Mouse (Mus musculus): ENCODE results near the gene Popdc3. TPM values are rescaled to one million over a fixed set of nuclear protein-coding genes. Genes with fewer than 3 reads are reported as not detected.
A peak's percentile ranks its signal among the peaks of the same experiment; 100 is the strongest.
"Not testable (repeated sequence)": the region's sequence is repeated elsewhere in the genome, so short reads cannot be mapped to it uniquely, and the experiment has no call there.

The Popdc3 gene
- polyA plus RNA-seq (2012) = not detected in 2 replicates

DNA sequence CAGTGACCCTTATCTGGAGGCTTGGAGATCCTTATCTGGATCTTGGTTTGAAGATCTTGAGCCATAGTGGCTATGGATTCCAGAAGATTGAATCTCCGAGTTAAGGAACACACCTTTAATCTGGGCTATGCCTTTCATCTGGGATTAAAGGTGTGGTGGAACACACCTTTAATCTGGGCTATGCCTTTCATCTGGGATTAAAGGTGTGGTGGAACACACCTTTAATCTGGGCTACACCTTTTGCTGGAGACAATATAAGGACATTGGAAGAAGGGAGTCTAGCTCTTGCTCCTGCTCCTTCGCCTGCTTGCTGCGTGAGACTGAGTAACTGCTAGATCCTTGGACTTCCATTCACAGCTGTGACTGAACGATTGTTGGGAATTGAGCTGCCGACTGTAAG, at the start of gene Popdc3:
Gene Popdc3 (plus strand): TSS at position 301 of the 400 bp plus-strand sequence.
- not testable (repeated sequence) for H3K9me3 ChIP-seq (ENCODE audit: control insufficient read depth, low read length); H3K27me3 ChIP-seq (ENCODE audit: control insufficient read depth); H3K36me3 ChIP-seq (ENCODE audit: control insufficient read depth); H3K4me3 ChIP-seq (replicated peaks); H3K4me1 ChIP-seq (ENCODE audit: control insufficient read depth)

DNA sequence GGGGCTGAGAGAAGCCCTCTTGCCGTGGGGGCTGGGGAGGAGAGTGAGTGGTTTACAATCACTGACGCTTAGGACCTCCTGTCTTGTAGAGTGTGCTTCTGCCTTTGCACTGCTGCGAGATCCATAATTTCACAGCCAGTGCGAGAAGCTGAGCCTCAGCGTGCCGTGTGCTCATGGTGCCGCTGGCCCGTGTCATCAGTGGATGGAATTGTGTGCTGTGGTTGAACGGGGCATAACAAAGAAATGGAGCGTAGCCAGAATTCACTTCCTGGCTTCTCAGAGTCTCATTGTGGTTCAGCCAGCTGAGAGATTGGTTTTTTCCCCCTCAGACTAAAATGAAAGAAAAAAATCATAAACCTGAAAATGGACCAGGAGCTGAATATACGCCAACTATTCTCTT, 48.8 kb upstream of the Popdc3 start:
- H3K4me3 ChIP-seq (replicated peaks) = no peak overlapping the region
- peaks cover 20% of the 10 kb centered on the region for H3K4me1 ChIP-seq (ENCODE audit: control insufficient read depth)
- peaks cover 37% of the 10 kb centered on the region for H3K36me3 ChIP-seq (ENCODE audit: control insufficient read depth)
- H3K27me3 ChIP-seq (ENCODE audit: control insufficient read depth) = no peaks in the 10 kb centered on the region
- no peaks in the 10 kb centered on the region for H3K9me3 ChIP-seq (ENCODE audit: control insufficient read depth, low read length)
- TF ChIP-seq GATA1 (IDR thresholded peaks at IDR 0.05; ENCODE audit: low read length) (no peak), TAL1 (IDR thresholded peaks at IDR 0.05; ENCODE audit: low read length) (no peak)

- Histone ChIP-seq H3K36me3 (ENCODE audit: control insufficient read depth) (peaks cover 39% of the 10 kb centered on the region), H3K9me3 (ENCODE audit: control insufficient read depth, low read length) (no peaks in the 10 kb centered on the region), H3K4me3 (replicated peaks) (no peak overlapping the region), H3K27me3 (ENCODE audit: control insufficient read depth) (no peaks in the 10 kb centered on the region), H3K4me1 (ENCODE audit: control insufficient read depth) (peaks cover 20% of the 10 kb centered on the region)
- TF ChIP-seq GATA1 (IDR thresholded peaks at IDR 0.05; ENCODE audit: low read length) (no peak), TAL1 (IDR thresholded peaks at IDR 0.05; ENCODE audit: low read length) (peak; percentile 51; the same call in 2 of the 3 replicates)
These were observed 47.9 kb upstream of the Popdc3 start for GRCm38 (mm10) chr10:45130004-45130403.

DNA sequence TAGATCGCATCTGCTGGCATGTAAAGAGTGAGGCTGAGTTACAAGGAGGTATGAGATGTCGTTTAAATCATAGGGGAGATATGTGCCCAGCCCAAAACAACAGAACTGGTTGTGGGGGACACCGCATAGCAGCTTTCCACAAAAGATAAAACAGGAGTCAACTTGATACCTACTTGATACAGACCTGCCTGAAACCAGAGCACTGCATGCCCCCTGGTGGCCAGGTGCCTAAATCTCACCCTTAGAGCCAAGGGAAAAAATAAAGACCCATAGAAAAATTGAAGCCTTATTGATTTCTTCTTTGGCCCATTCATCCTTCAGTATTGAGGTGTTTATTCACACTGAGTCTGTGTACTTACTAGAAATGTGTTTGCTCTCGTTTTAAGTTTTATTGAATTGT, 45.5 kb upstream of the Popdc3 start:
- Histone ChIP-seq H3K4me1 (ENCODE audit: control insufficient read depth) (peaks cover 20% of the 10 kb centered on the region), H3K4me3 (replicated peaks) (no peak overlapping the region), H3K36me3 (ENCODE audit: control insufficient read depth) (peaks cover 26% of the 10 kb centered on the region), H3K27me3 (ENCODE audit: control insufficient read depth) (no peaks in the 10 kb centered on the region), H3K9me3 (ENCODE audit: control insufficient read depth, low read length) (no peaks in the 10 kb centered on the region)
- TF ChIP-seq GATA1 (IDR thresholded peaks at IDR 0.05; ENCODE audit: low read length) (no peak), TAL1 (IDR thresholded peaks at IDR 0.05; ENCODE audit: low read length) (no peak)

DNA sequence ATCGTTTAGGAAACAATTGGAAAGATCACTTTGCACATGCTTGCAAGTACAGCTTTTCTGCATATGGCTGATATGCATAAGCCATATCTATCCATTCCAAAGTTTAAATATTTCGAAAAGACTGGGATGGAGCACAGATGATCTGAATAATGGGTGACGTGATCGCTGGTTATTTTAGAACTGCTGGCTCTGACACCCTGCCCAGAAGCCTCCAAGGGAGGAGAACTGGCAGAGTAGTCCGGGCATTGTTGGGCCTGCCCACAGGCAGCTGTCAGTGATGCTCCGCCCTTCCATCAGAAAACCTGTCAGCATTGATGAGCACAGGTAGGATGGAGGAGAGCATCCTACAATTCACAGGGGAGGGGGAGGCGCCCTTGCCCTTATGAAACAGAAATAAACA, 41.1 kb upstream of the Popdc3 start:
- no peaks in the 10 kb centered on the region for H3K27me3 ChIP-seq (ENCODE audit: control insufficient read depth)
- no peak overlapping the region for H3K4me3 ChIP-seq (replicated peaks)
- peaks cover 12% of the 10 kb centered on the region for H3K36me3 ChIP-seq (ENCODE audit: control insufficient read depth)
- H3K4me1 ChIP-seq (ENCODE audit: control insufficient read depth) = peaks cover 2% of the 10 kb centered on the region; the same call in 1 of the 2 replicates
- H3K9me3 ChIP-seq (ENCODE audit: control insufficient read depth, low read length) = no peaks in the 10 kb centered on the region
- TF ChIP-seq GATA1 (IDR thresholded peaks at IDR 0.05; ENCODE audit: low read length) = no peak
- TF ChIP-seq TAL1 (IDR thresholded peaks at IDR 0.05; ENCODE audit: low read length) = no peak

- TF ChIP-seq TAL1 (IDR thresholded peaks at IDR 0.05; ENCODE audit: low read length) (no peak), GATA1 (IDR thresholded peaks at IDR 0.05; ENCODE audit: low read length) (no peak)
- Histone ChIP-seq H3K4me3 (replicated peaks) (no peak overlapping the region), H3K36me3 (ENCODE audit: control insufficient read depth) (peaks cover 4% of the 10 kb centered on the region), H3K9me3 (ENCODE audit: control insufficient read depth, low read length) (no peaks in the 10 kb centered on the region), H3K4me1 (ENCODE audit: control insufficient read depth) (no peaks in the 10 kb centered on the region), H3K27me3 (ENCODE audit: control insufficient read depth) (no peaks in the 10 kb centered on the region)
These were observed 38.0 kb upstream of the Popdc3 start for GRCm38 (mm10) chr10:45139910-45140309.

DNA sequence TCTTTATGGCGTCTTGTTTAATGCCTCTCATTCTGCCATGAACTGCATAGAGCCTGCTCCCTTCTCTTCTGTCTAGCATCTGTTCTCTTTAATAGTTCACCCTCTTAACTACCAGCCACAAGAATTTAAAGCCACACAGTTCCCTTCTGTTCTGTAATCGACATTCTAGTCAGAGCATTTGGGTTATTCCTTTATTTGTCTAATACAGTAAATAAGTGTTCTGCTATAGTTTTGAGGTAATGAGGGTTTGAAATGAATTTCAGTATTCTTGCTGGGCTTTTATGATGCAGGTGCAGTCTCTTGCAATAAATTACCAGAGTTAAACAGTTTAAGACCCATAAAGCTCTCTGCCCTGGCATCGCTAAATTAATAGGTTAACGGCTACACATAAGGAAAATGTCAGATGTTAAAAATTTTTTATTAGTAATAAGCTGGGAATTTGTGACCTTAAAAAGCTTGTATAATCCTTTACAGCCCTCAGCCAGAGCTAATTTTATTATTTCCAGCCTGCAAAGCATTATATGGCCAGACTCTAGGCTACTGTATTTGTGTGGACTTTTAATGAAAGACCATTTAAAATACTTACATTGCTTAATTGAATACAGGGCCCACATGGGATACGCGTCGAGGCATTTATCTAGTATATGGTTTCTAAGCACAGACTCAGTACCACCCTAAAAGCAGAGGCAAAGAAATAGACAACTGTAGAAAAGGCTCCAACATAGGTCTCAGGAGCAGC, 37.3 kb upstream of the Popdc3 start:
- Histone ChIP-seq H3K9me3 (ENCODE audit: control insufficient read depth, low read length) (no peaks in the 10 kb centered on the region), H3K27me3 (ENCODE audit: control insufficient read depth) (no peaks in the 10 kb centered on the region), H3K36me3 (ENCODE audit: control insufficient read depth) (no peaks in the 10 kb centered on the region; the same call in 1 of the 2 replicates), H3K4me3 (replicated peaks) (no peak overlapping the region), H3K4me1 (ENCODE audit: control insufficient read depth) (no peaks in the 10 kb centered on the region)
- TF ChIP-seq GATA1 (IDR thresholded peaks at IDR 0.05; ENCODE audit: low read length) = no peak
- TF ChIP-seq TAL1 (IDR thresholded peaks at IDR 0.05; ENCODE audit: low read length) = no peak

- H3K27me3 ChIP-seq (ENCODE audit: control insufficient read depth) = no peaks in the 10 kb centered on the region
- no peaks in the 10 kb centered on the region for H3K9me3 ChIP-seq (ENCODE audit: control insufficient read depth, low read length)
- H3K4me1 ChIP-seq (ENCODE audit: control insufficient read depth) = no peaks in the 10 kb centered on the region
- no peaks in the 10 kb centered on the region; the same call in 1 of the 2 replicates for H3K36me3 ChIP-seq (ENCODE audit: control insufficient read depth)
- TF ChIP-seq GATA1 (IDR thresholded peaks at IDR 0.05; ENCODE audit: low read length) = no peak
- no peak for TF ChIP-seq TAL1 (IDR thresholded peaks at IDR 0.05; ENCODE audit: low read length)
- H3K4me3 ChIP-seq (replicated peaks) = no peak overlapping the region
These were observed 35.5 kb upstream of the Popdc3 start for GRCm38 (mm10) chr10:45142359-45142758.

DNA sequence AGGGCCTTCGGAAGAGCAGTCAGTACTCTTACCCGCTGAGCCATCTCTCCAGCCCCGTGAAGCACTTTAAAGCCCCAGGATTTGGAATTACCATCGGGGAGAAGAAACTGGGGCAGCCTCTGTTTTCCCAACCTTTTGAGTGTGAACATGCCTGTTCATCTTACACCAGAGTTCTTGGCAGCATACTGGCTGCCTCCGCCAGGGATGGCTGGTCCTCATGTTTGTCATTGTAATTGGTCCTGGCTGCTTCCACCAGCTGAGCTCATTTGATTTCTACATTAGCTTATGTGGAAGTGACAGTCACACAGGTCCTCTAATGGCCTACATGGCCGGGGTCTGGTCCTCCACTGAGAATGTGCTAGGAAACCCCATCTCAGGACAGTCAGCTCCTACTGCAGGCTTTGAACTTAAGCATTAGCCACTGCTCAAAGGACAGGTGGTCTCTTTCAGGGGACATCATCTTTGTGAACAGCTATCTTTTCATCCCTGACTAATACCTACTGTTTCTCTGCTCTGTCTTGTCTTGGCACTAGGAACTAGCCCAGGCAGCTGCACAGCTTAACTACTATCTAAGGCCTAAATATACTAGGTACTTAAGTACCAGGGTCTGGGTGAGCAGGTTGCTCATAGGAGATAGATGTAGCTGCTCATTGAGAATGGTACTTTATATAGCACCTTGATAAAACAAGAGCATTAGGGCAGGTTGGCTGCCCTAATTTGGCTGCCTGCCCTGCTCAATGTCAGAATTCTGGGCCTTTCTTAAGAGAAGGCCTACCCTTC, 33.7 kb upstream of the Popdc3 start:
- TF ChIP-seq TAL1 (IDR thresholded peaks at IDR 0.05; ENCODE audit: low read length) = no peak
- TF ChIP-seq GATA1 (IDR thresholded peaks at IDR 0.05; ENCODE audit: low read length) = no peak
- no peak overlapping the region for H3K4me3 ChIP-seq (replicated peaks)
- H3K4me1 ChIP-seq (ENCODE audit: control insufficient read depth) = no peaks in the 10 kb centered on the region
- peaks cover 5% of the 10 kb centered on the region for H3K36me3 ChIP-seq (ENCODE audit: control insufficient read depth)
- no peaks in the 10 kb centered on the region for H3K27me3 ChIP-seq (ENCODE audit: control insufficient read depth)
- no peaks in the 10 kb centered on the region for H3K9me3 ChIP-seq (ENCODE audit: control insufficient read depth, low read length)

All from erythroblast, embryonic 14.5 days (primary cell).